ENCODE assay signal across 17 mouse cellular contexts in the genomic region with DNA sequence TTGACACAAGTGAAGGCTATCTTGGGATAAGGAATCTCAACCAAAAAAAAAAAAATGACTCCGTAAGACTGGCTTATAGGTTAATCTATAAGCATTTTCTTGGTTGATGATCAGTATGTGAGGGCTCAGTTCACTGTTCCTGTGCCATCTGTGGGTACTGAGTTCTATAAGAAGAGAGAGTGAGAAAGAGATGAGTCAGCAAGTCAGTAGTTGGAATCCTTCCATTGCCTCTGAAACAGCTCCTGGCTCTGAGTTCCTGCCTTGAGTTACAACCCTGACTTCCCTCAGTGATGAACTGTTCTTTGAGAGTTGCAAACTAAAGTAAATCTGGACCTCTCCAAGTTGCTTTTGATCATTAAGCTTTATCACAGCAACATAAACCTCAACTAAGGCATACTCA.
"Had no signal": no experiment of that assay in that cellular context is flagged by ENCODE, and none has a peak within 500 bp of the region (broad histone marks: within the 10 kb centered on the region; RNA-seq: fewer than 3 reads in every experiment).

No protein-coding gene starts in this region.

- H3K9me3 ChIP-seq: liver, embryonic 15.5 days; lung, embryonic 15.5 days; midbrain, embryonic 13.5 days; midbrain, embryonic 15.5 days; neural tube, embryonic 12.5 days; stomach, embryonic 15.5 days had no signal

- H3K4me3 ChIP-seq: liver, embryonic 15.5 days; lung, embryonic 15.5 days; midbrain, embryonic 13.5 days; midbrain, embryonic 15.5 days; neural tube, embryonic 12.5 days; stomach, embryonic 15.5 days had no signal

- H3K27ac ChIP-seq: liver, embryonic 15.5 days; lung, embryonic 15.5 days; macrophage; midbrain, embryonic 13.5 days; midbrain, embryonic 15.5 days; neural tube, embryonic 12.5 days; stomach, embryonic 15.5 days; stomach, postnatal 0 days had no signal

- H3K4me1 ChIP-seq: liver, embryonic 15.5 days; lung, embryonic 15.5 days; midbrain, embryonic 13.5 days; midbrain, embryonic 15.5 days; neural tube, embryonic 12.5 days; stomach, embryonic 15.5 days had no signal

- H3K36me3 ChIP-seq: liver, embryonic 15.5 days; lung, embryonic 15.5 days; midbrain, embryonic 13.5 days; midbrain, embryonic 15.5 days; neural tube, embryonic 12.5 days; stomach, embryonic 15.5 days had no signal

- H3K27me3 ChIP-seq: liver, embryonic 15.5 days; lung, embryonic 15.5 days; midbrain, embryonic 13.5 days; midbrain, embryonic 15.5 days; neural tube, embryonic 12.5 days; stomach, embryonic 15.5 days had no signal

- ATAC-seq: liver, postnatal 0 days; lung, postnatal 0 days; midbrain, embryonic 13.5 days; midbrain, embryonic 15.5 days had no signal

- H3K9ac ChIP-seq: liver, embryonic 15.5 days; liver, postnatal 0 days; lung, embryonic 15.5 days; midbrain, embryonic 13.5 days; midbrain, embryonic 15.5 days; neural tube, embryonic 12.5 days; stomach, embryonic 15.5 days had no signal

- DNase-seq: liver, postnatal 0 days; lung, adult 2 months; lung, postnatal 14 days; lung, postnatal 36 days; right cerebral cortex, postnatal 14 days; thymus, adult 2 months; thymus, postnatal 25 days; thymus, postnatal 4 days had no signal
